Mouse (Mus musculus) myocyte (in vitro differentiated cells): ENCODE results near the gene Clec2l.

ENCODE experiments used
- MAX ChIP-seq: IDR thresholded peaks from one replicate; pipeline ENCODE4 v1.6.1; 2011; ENCODE audit warnings: low read depth, mild to moderate bottlenecking, control low read depth
- POLR2A ChIP-seq: IDR thresholded peaks from one replicate; pipeline ENCODE4 v1.6.1; 2011; ENCODE audit warnings: low read depth, mild to moderate bottlenecking, control low read depth, moderate library complexity; ENCODE audit not compliant: insufficient read length

- TF ChIP-seq POLR2A (peak; percentile 36), MAX (no peak)
Observed at GRCm38 (mm10) chr6:38636852-38637618, 25.8 kb upstream of the Clec2l start, which contains the start of gene Klrg2.
